In the genomic region with DNA sequence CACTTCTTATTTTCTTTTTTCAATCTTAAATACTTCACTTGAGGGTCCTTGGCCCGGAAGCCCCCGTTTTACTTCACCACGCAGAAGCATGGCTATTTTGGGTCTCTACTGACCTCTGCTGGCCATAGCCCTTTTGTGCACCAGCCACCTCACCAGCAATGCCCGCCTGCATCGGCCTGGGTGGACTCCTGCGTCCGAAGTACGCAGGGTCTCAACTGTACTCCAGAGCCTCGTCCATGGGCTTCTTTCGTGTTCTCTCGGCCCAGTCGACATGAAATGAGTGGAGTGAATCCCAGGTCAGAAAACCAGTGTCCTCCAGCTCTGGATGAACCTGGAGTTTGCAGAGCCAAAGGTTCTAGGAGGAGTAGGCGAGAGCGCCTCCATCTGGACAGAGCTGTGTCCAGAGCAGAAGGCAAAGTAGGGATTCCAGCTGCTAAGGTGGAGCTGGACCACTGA, we compare ENCODE assay signal across 8 mouse cellular contexts. TPM values are rescaled to one million over a fixed set of nuclear protein-coding genes. Genes with fewer than 3 reads are reported as not detected.
DNase-seq lines count a peak whose midpoint lies in the region; ATAC-seq and TF ChIP-seq lines count a peak whose summit lies in the region.

No protein-coding gene starts in this region.

- no peaks in the 10 kb centered on the region for H3K4me1 ChIP-seq in embryonic facial prominence, embryonic 15.5 days
- H3K4me1 ChIP-seq in heart, embryonic 10.5 days: no peaks in the 10 kb centered on the region
- H3K4me1 ChIP-seq in limb, embryonic 14.5 days (ENCODE audit: control insufficient read depth, insufficient read depth, low read length): no peaks in the 10 kb centered on the region
- H3K4me1 ChIP-seq in midbrain, embryonic 16.5 days (ENCODE audit: control insufficient read depth, insufficient read depth, low read length): no peaks in the 10 kb centered on the region

- peak overlapping the region; percentile 34 for H3K4me3 ChIP-seq in embryonic facial prominence, embryonic 15.5 days (replicated peaks)
- peak overlapping the region; percentile 55 for H3K4me3 ChIP-seq in heart, embryonic 10.5 days
- H3K4me3 ChIP-seq in limb, embryonic 14.5 days (replicated peaks; ENCODE audit: low read length): peak overlapping the region; percentile 30
- peak overlapping the region; percentile 18; the same call in 1 of the 2 replicates for H3K4me3 ChIP-seq in midbrain, embryonic 16.5 days (ENCODE audit: low read depth, low read length)

- whole genome bisulfite sequencing in embryonic facial prominence, embryonic 15.5 days: 2% methylated on average over 14 of the region's 14 CpGs
- WGBS in heart, embryonic 10.5 days: 2% methylated on average over 14 of the region's 14 CpGs
- WGBS in limb, embryonic 14.5 days: 3% methylated on average over 14 of the region's 14 CpGs
- WGBS in midbrain, embryonic 16.5 days: 2% methylated on average over 14 of the region's 14 CpGs

- no peak overlapping the region for H3K9ac ChIP-seq in embryonic facial prominence, embryonic 15.5 days
- peak overlapping the region; percentile 38; the same call in 1 of the 2 replicates for H3K9ac ChIP-seq in limb, embryonic 14.5 days (ENCODE audit: low read depth, low read length, severe bottlenecking)
- H3K9ac ChIP-seq in midbrain, embryonic 16.5 days (ENCODE audit: low read depth, low read length): 0 out of 2 replicates have a peak overlapping the region, but pooled peaks have one; percentile 27

- DNase-seq in A20 (ENCODE audit: low read depth, low spot score): peak; percentile 78
- peak; percentile 49 to 59 for DNase-seq in adrenal gland, postnatal 4 days (ENCODE audit: low spot score in 2 of 2)
- DNase-seq in heart, embryonic 10.5 days (ENCODE audit: low spot score): peak; percentile 86
- peak; percentile 75 for DNase-seq in kidney, adult 9 months
- peak; percentile 75 for DNase-seq in limb, embryonic 14.5 days (ENCODE audit: low spot score)
- DNase-seq in spleen, postnatal 10 days (ENCODE audit: low spot score in 2 of 2): peak; percentile 70 to 77

- no peak overlapping the region for H3K27ac ChIP-seq in embryonic facial prominence, embryonic 15.5 days (replicated peaks)
- peak overlapping the region; percentile 29; the same call in 1 of the 2 replicates for H3K27ac ChIP-seq in heart, embryonic 10.5 days
- no peak overlapping the region for H3K27ac ChIP-seq in limb, embryonic 14.5 days (replicated peaks; ENCODE audit: low read depth, low read length)
- H3K27ac ChIP-seq in midbrain, embryonic 16.5 days (ENCODE audit: low read length): no peak overlapping the region

- H3K9me3 ChIP-seq in embryonic facial prominence, embryonic 15.5 days (replicated peaks): no peaks in the 10 kb centered on the region
- no peaks in the 10 kb centered on the region for H3K9me3 ChIP-seq in heart, embryonic 10.5 days
- no peaks in the 10 kb centered on the region for H3K9me3 ChIP-seq in limb, embryonic 14.5 days (ENCODE audit: control insufficient read depth, low read length)
- no peaks in the 10 kb centered on the region for H3K9me3 ChIP-seq in midbrain, embryonic 16.5 days (replicated peaks; ENCODE audit: control insufficient read depth, low read length, poor library complexity, severe bottlenecking)

- H3K36me3 ChIP-seq in embryonic facial prominence, embryonic 15.5 days: no peaks in the 10 kb centered on the region
- H3K36me3 ChIP-seq in heart, embryonic 10.5 days: no peaks in the 10 kb centered on the region
- H3K36me3 ChIP-seq in limb, embryonic 14.5 days (ENCODE audit: control insufficient read depth, insufficient read depth, low read length): no peaks in the 10 kb centered on the region
- no peaks in the 10 kb centered on the region for H3K36me3 ChIP-seq in midbrain, embryonic 16.5 days (ENCODE audit: control insufficient read depth, insufficient read depth, low read length)

- no peak for TF ChIP-seq POLR2A in limb, embryonic 14.5 days (IDR thresholded peaks at IDR 0.05; ENCODE audit: borderline replicate concordance, extremely low read depth, insufficient read depth, insufficient read length)

- peak overlapping the region; percentile 56 for H3K4me2 ChIP-seq in embryonic facial prominence, embryonic 15.5 days (replicated peaks)
- peak overlapping the region; percentile 58 for H3K4me2 ChIP-seq in limb, embryonic 14.5 days (replicated peaks; ENCODE audit: low read depth, low read length, severe bottlenecking)
- H3K4me2 ChIP-seq in midbrain, embryonic 16.5 days (ENCODE audit: low read length): peak overlapping the region; percentile 50

- no peak for ATAC-seq in embryonic facial prominence, embryonic 15.5 days (ENCODE audit: insufficient number of reproducible peaks, low FRiP score, low TSS enrichment, low read depth)
- peak; percentile 88 for ATAC-seq in limb, embryonic 14.5 days (ENCODE audit: low FRiP score, low read depth)
- ATAC-seq in midbrain, embryonic 16.5 days: peak; percentile 84

- H3K27me3 ChIP-seq in embryonic facial prominence, embryonic 15.5 days: peaks cover 9% of the 10 kb centered on the region
- H3K27me3 ChIP-seq in heart, embryonic 10.5 days (ENCODE audit: insufficient read depth, poor library complexity, severe bottlenecking): peaks cover 6% of the 10 kb centered on the region
- no peaks in the 10 kb centered on the region for H3K27me3 ChIP-seq in limb, embryonic 14.5 days (ENCODE audit: control insufficient read depth, insufficient read depth, low read length)
- no peaks in the 10 kb centered on the region for H3K27me3 ChIP-seq in midbrain, embryonic 16.5 days (ENCODE audit: control insufficient read depth, insufficient read depth, low read depth, low read length)

RNA-seq across cellular contexts. Expression of gene Acsbg1, which starts 14.9 kb away (rescaled TPM):
- 100 to 1,000 TPM; 288 to 304 TPM for total RNA-seq in adrenal gland, postnatal 4 days (2021)
- polyA plus RNA-seq in embryonic facial prominence, embryonic 15.5 days (2015; fragmentation: Nextera tagmentation; extraction: Ambion mirVana): 9.0 and 11.6 TPM in 2 replicates
- 0.27 and 0.48 TPM in 2 replicates for polyA plus RNA-seq in heart, embryonic 10.5 days (2016; fragmentation: Nextera tagmentation; extraction: Ambion mirVana)
- 0.40 and 0.77 TPM in 2 replicates for polyA plus RNA-seq in limb, embryonic 14.5 days (2012; rRNA removed)
- 0.18 and 0.51 TPM in 2 replicates for polyA plus RNA-seq in limb, embryonic 14.5 days (2014; fragmentation: Nextera tagmentation; extraction: Ambion mirVana)
- polyA plus RNA-seq in midbrain, embryonic 16.5 days (2015; fragmentation: Nextera tagmentation; extraction: Ambion mirVana): 20.6 and 33.4 TPM in 2 replicates

RNA-seq across cellular contexts. Expression of gene Dnaja4, which starts 22.1 kb away (rescaled TPM):
- total RNA-seq in adrenal gland, postnatal 4 days (2021): 10 to 100 TPM; 10.4 to 12.3 TPM
- polyA plus RNA-seq in embryonic facial prominence, embryonic 15.5 days (2015; fragmentation: Nextera tagmentation; extraction: Ambion mirVana): 13.5 and 15.6 TPM in 2 replicates
- 9.7 and 16.3 TPM in 2 replicates for polyA plus RNA-seq in heart, embryonic 10.5 days (2016; fragmentation: Nextera tagmentation; extraction: Ambion mirVana)
- polyA plus RNA-seq in limb, embryonic 14.5 days (2012; rRNA removed): 12.0 and 12.1 TPM in 2 replicates
- 11.2 and 13.0 TPM in 2 replicates for polyA plus RNA-seq in limb, embryonic 14.5 days (2014; fragmentation: Nextera tagmentation; extraction: Ambion mirVana)
- polyA plus RNA-seq in midbrain, embryonic 16.5 days (2015; fragmentation: Nextera tagmentation; extraction: Ambion mirVana): 7.4 and 8.4 TPM in 2 replicates

RNA-seq across cellular contexts. Expression of gene Wdr61, which starts 57.8 kb away (rescaled TPM):
- total RNA-seq in adrenal gland, postnatal 4 days (2021): 10 to 100 TPM; 81.2 to 81.3 TPM
- polyA plus RNA-seq in embryonic facial prominence, embryonic 15.5 days (2015; fragmentation: Nextera tagmentation; extraction: Ambion mirVana): 142 and 143 TPM in 2 replicates
- polyA plus RNA-seq in heart, embryonic 10.5 days (2016; fragmentation: Nextera tagmentation; extraction: Ambion mirVana): 130 and 151 TPM in 2 replicates
- 96.1 and 105 TPM in 2 replicates for polyA plus RNA-seq in limb, embryonic 14.5 days (2012; rRNA removed)
- 159 and 161 TPM in 2 replicates for polyA plus RNA-seq in limb, embryonic 14.5 days (2014; fragmentation: Nextera tagmentation; extraction: Ambion mirVana)
- polyA plus RNA-seq in midbrain, embryonic 16.5 days (2015; fragmentation: Nextera tagmentation; extraction: Ambion mirVana): 90.0 and 91.9 TPM in 2 replicates
